Mouse (Mus musculus) neural tube, embryonic 15.5 days (tissue): ENCODE data around the gene Gm20388. TPM values are rescaled to one million over a fixed set of nuclear protein-coding genes. Genes with fewer than 3 reads are reported as not detected.

ENCODE experiments used
- ATAC-seq: fragments of 200-750 bp; cut with Nextera tagmentation; 2 replicates; pipeline ENCODE4 v1.8.0; 2017; ENCODE audit warnings: mild to moderate bottlenecking, moderate TSS enrichment, moderate library complexity; ENCODE audit not compliant: low FRiP score
- H3K27ac ChIP-seq: fragments of 300-500 bp; sonication (generic); replicated peaks from 2 replicates; pipeline ENCODE4 v1.5.1; 2015; ENCODE audit warnings: mild to moderate bottlenecking, inconsistent platforms
- H3K27me3 ChIP-seq: fragments of 300-500 bp; sonication (generic); replicated peaks from 2 replicates; pipeline ENCODE4 v1.6.1; 2015; ENCODE audit warnings: inconsistent platforms
- H3K36me3 ChIP-seq: fragments of 300-500 bp; sonication (generic); 2 replicates; pipeline ENCODE4 v1.6.1; 2015; ENCODE audit warnings: inconsistent platforms
- H3K4me1 ChIP-seq: fragments of 300-500 bp; sonication (generic); 2 replicates; pipeline ENCODE4 v1.6.1; 2015; ENCODE audit warnings: inconsistent platforms
- H3K4me2 ChIP-seq: fragments of 300-500 bp; sonication (generic); 2 replicates; pipeline ENCODE4 v1.6.1; 2015; ENCODE audit warnings: inconsistent platforms, mild to moderate bottlenecking, moderate library complexity
- H3K4me3 ChIP-seq: fragments of 300-500 bp; sonication (generic); replicated peaks from 2 replicates; pipeline ENCODE4 v1.5.1; 2015; ENCODE audit warnings: mild to moderate bottlenecking, inconsistent platforms
- H3K9ac ChIP-seq: fragments of 300-500 bp; sonication (generic); replicated peaks from 2 replicates; pipeline ENCODE4 v1.6.1; 2015; ENCODE audit warnings: mild to moderate bottlenecking, inconsistent platforms
- H3K9me3 ChIP-seq: fragments of 300-500 bp; sonication (generic); replicated peaks from 2 replicates; pipeline ENCODE4 v1.6.1; 2016; ENCODE audit warnings: inconsistent platforms
- WGBS: fragments of 180-500 bp; shearing (Covaris S2); methylation state at CpG from one replicate; pipeline ENCODE4 v1.1.7; 2015; ENCODE audit warnings: mixed read lengths; 5-methylcytosine and 5-hydroxymethylcytosine counted together
- polyA plus RNA-seq: library from polyadenylated mRNA; unstranded; fragments of >200 nt; fragmentation: Nextera tagmentation; extraction: Ambion mirVana; gene quantifications from 2 replicates; pipeline ENCODE4 v1.2.1, GENCODE M21; 2015

The Gm20388 gene
- polyA plus RNA-seq, 1 experiment from 2014 or later: not detected

DNA sequence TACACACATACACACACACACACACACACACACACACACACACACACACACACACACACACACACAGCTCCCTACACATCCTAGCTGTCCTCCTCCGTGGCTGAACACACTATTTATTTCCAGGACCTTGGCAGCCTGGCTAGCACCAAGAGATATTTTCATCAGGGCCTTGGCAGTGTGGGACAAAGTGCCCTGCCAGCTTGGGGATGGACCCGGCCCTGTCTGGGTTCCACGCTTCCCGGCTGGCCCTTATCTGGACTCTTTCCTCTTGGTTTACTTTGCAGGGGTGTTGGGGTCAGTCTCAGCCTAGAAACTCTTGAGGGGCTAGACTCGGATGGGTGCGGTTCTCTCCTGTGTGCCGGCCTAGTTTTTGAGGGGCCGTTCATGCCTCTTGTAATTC, 89.8 kb downstream of the Gm20388 start:
- H3K27me3 ChIP-seq: no peaks in the 10 kb centered on the region
- H3K4me1 ChIP-seq: peaks cover 12% of the 10 kb centered on the region; the same call in 1 of the 2 replicates
- no peak overlapping the region for H3K4me2 ChIP-seq
- H3K36me3 ChIP-seq: no peaks in the 10 kb centered on the region
- no peak for ATAC-seq
- H3K4me3 ChIP-seq: no peak overlapping the region
- H3K9ac ChIP-seq: no peak overlapping the region
- no peaks in the 10 kb centered on the region for H3K9me3 ChIP-seq
- no peak overlapping the region for H3K27ac ChIP-seq
- 74% methylated on average over 8 of the region's 8 CpGs for WGBS

DNA sequence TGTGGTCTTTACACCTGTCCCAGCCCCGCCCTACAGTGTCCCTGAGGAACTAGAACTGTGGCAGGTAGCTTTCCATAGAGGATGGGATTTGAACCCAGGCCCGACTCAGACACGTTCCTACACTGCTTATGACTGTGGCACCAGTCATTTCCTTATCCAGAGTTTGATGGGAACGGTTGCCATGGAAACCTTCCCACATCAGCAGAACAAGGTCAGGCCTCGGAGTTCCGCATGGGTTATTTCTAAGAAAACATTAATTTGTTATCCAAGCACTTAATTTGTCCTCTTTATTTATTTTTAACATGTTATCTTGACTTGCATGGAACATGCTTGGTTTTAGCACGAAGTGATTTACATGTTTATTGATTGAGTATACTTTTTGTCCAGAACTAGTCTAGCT, 91.1 kb downstream of the Gm20388 start:
- no peak overlapping the region for H3K4me2 ChIP-seq
- H3K27ac ChIP-seq: no peak overlapping the region
- WGBS: 60% methylated on average over 7 of the region's 7 CpGs
- no peaks in the 10 kb centered on the region for H3K36me3 ChIP-seq
- ATAC-seq: no peak
- H3K27me3 ChIP-seq: no peaks in the 10 kb centered on the region
- no peak overlapping the region for H3K4me3 ChIP-seq
- H3K4me1 ChIP-seq: peaks cover 14% of the 10 kb centered on the region; the same call in 1 of the 2 replicates
- no peaks in the 10 kb centered on the region for H3K9me3 ChIP-seq
- H3K9ac ChIP-seq: no peak overlapping the region

DNA sequence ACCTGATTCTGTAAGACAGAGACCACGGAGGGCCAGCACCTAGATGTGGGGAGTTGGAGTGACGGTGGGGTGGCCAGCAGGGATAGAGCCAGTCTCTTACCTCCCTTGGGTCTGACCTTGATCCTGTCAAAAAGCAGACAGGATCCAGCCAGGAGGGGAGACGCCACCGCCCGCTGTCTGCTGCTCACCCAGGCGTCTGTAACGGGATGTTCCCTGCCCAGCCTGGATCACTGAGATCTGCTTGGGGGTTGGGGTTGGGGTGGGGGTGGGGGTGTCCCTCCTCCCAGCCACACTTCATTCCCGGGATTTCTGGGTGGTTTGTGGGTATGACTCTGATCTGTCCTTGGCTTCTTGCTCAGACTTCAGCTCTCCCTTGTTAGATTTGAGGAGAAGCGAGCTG, 91.7 kb downstream of the Gm20388 start:
- H3K4me2 ChIP-seq: no peak overlapping the region
- peaks cover 17% of the 10 kb centered on the region; the same call in 1 of the 2 replicates for H3K4me1 ChIP-seq
- no peaks in the 10 kb centered on the region for H3K9me3 ChIP-seq
- H3K4me3 ChIP-seq: no peak overlapping the region
- no peak overlapping the region for H3K9ac ChIP-seq
- no peak for ATAC-seq
- no peaks in the 10 kb centered on the region for H3K36me3 ChIP-seq
- no peaks in the 10 kb centered on the region for H3K27me3 ChIP-seq
- H3K27ac ChIP-seq: no peak overlapping the region
- WGBS: 71% methylated on average over 9 of the region's 9 CpGs

DNA sequence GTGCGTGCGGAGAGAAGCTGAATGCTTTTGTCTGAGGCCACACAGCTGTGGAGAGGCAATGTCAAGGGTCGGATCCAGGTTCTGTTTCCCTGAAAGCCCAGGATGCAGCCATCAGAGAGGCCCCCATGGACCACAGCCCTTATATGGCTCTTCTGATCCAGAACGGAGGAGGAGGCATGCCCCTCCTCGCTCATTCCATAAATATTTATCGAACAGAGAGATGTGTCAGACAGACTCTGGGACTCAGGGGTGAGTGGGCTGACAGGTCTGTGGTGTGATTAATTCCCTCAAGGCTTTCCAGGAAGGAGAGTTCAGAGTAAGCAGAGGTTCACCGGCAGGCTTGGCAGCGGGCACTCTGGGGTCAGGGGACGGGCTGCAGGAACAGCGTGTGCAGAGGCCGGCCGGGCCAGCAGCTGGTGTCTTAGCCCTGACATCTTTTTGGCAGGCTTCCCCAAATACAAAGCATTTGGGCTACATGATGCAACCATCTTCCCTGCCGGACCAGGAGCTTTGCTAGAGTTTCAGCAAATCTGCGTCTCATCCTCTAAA, 93.6 kb downstream of the Gm20388 start:
- Histone ChIP-seq H3K9ac (no peak overlapping the region), H3K27me3 (no peaks in the 10 kb centered on the region), H3K4me2 (no peak overlapping the region), H3K4me1 (peaks cover 17% of the 10 kb centered on the region; the same call in 1 of the 2 replicates), H3K27ac (no peak overlapping the region), H3K4me3 (no peak overlapping the region), H3K36me3 (no peaks in the 10 kb centered on the region), H3K9me3 (no peaks in the 10 kb centered on the region)
- ATAC-seq: no peak
- 41% methylated on average over 14 of the region's 14 CpGs for WGBS

DNA sequence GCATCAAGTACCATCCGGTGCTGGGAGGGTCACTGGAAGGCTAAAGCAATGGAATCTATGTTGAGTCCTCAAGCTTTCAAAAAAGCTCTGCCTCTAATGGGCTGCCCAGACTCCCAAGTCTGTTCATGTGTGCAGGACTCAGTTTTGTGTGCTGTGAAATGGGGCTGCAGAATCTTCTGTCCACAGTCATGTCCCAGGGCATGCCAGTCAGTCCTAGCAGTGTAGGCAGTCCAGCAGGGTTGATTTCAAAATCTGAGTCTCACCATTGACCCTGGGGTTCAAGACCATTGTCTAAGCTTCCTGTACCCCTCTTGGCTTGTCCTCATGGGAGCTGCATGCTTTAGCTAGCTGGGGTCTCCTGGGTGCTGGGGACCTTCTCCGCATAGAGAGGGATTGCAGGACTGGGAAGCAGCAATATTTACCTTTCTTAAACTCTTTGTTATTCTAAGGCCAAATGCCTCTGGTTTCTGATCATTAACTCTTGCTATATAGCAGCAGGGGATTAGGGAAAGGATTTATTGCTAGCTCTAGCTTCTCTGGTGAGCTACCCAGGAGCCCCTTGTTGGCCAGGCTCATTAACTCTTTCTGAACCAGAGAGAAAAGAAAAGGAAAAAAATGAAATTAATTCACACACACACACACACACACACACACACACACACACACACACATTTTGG, 94.2 kb downstream of the Gm20388 start:
- Histone ChIP-seq H3K4me3 (no peak overlapping the region), H3K27me3 (no peaks in the 10 kb centered on the region), H3K4me2 (no peak overlapping the region), H3K9ac (no peak overlapping the region), H3K36me3 (no peaks in the 10 kb centered on the region), H3K9me3 (no peaks in the 10 kb centered on the region), H3K27ac (no peak overlapping the region), H3K4me1 (peaks cover 17% of the 10 kb centered on the region; the same call in 1 of the 2 replicates)
- ATAC-seq: no peak
- WGBS: 40% methylated on average over 2 of the region's 2 CpGs

DNA sequence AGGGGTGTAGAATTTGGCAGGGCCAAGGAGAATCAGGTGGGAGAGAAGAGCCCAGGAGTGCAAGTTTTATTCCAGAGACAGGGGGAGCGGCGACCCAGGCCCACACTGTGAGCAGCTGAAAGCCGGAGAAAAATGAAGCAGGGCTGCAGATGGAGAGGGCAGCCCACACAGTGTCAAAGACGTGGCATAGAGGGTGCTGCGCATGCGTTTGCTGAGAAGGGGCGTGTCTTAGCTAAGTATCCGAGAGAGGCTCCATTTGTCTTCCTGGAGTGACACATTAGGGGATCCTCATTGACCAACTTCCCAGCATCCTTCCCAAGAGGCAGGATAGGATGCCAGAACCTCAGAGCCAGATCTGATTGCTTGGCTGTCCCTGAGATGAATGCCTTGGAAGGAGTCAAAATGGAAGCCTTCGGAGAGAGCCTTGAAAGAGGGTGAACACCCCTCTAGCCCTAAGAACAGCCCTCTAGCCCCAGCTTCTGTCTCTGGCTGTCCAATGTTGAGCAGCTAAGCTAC, 96.1 kb downstream of the Gm20388 start:
- no peak overlapping the region for H3K9ac ChIP-seq

DNA sequence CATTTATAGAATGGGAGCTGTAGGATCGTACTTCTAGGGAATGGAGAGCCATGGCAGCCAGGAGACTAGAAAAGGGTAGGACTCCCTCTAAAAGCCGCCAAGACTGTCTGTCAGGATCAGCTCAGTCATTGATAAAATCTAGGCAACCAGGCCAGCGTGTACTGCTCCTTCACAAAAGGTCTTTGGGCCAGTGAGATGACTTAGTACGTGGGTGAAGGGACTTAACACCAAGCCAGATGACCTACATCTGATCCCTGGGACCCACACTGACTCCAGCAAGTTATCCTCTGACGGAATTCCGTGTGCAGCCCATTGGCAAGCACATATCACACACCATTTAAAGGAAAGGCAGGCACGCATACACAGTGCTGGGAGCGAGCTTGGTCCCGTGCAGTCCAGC, 96.5 kb downstream of the Gm20388 start:
- H3K36me3 ChIP-seq: no peaks in the 10 kb centered on the region
- H3K4me2 ChIP-seq: no peak overlapping the region
- ATAC-seq: no peak
- no peaks in the 10 kb centered on the region for H3K9me3 ChIP-seq
- H3K9ac ChIP-seq: no peak overlapping the region
- no peak overlapping the region for H3K4me3 ChIP-seq
- H3K27ac ChIP-seq: no peak overlapping the region
- peaks cover 17% of the 10 kb centered on the region; the same call in 1 of the 2 replicates for H3K4me1 ChIP-seq
- no peaks in the 10 kb centered on the region for H3K27me3 ChIP-seq
- 80% methylated on average over 9 of the region's 9 CpGs for WGBS

More for the DNA sequence above, 96.1 kb downstream of the Gm20388 start:
- Histone ChIP-seq H3K36me3 (no peaks in the 10 kb centered on the region), H3K27ac (no peak overlapping the region), H3K4me2 (no peak overlapping the region), H3K27me3 (no peaks in the 10 kb centered on the region), H3K9me3 (no peaks in the 10 kb centered on the region), H3K4me3 (no peak overlapping the region), H3K4me1 (peaks cover 17% of the 10 kb centered on the region; the same call in 1 of the 2 replicates)
- ATAC-seq: no peak
- 30% methylated on average over 9 of the region's 9 CpGs for WGBS

DNA sequence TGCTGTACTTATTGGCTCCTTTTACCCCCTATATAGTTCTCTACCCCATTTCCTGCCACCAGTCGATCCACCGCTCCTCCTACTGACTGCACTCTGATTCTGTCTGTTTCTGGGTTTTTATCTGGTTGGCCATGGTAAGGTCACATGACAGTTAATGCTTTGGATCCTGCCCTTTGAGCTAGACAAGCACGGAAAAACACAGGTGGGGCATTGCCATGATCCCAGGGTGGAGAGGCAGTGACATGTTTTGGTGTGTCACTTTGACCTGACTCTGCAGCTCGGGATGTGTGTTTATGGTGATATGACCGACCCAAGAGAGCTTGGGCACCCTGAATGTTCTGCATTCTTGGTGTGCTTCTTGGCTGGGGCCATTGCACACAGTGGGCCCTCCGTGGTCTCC, 98.6 kb downstream of the Gm20388 start:
- Histone ChIP-seq H3K27me3 (no peaks in the 10 kb centered on the region), H3K4me2 (no peak overlapping the region), H3K36me3 (no peaks in the 10 kb centered on the region), H3K4me1 (peaks cover 15% of the 10 kb centered on the region), H3K9ac (no peak overlapping the region), H3K9me3 (no peaks in the 10 kb centered on the region), H3K4me3 (no peak overlapping the region), H3K27ac (no peak overlapping the region)
- ATAC-seq: no peak
- 77% methylated on average over 6 of the region's 6 CpGs for WGBS

DNA sequence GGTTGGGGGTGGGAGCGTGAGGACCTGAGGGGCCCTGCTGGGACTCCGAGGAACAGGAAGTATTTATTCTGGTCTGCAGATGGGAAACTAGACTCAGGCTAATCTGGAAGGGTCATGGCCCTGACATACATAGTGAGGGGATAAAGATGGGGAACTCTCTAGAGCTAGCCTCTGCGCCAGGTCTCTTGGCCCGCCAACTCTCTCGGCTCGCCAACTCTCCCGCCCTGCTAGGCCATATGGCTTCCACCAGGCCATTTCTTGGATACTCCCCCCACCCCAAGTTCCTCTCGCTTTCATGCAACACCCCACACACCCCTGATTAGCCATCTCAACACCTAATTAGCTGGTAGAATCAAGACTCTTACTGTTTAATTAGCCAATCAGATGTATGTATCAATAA, 101.8 kb downstream of the Gm20388 start:
- Histone ChIP-seq H3K27ac (no peak overlapping the region), H3K27me3 (no peaks in the 10 kb centered on the region), H3K9ac (no peak overlapping the region), H3K36me3 (no peaks in the 10 kb centered on the region), H3K9me3 (no peaks in the 10 kb centered on the region), H3K4me2 (no peak overlapping the region), H3K4me3 (no peak overlapping the region), H3K4me1 (peaks cover 3% of the 10 kb centered on the region)
- WGBS: 94% methylated on average over 8 of the region's 8 CpGs
- no peak for ATAC-seq

DNA sequence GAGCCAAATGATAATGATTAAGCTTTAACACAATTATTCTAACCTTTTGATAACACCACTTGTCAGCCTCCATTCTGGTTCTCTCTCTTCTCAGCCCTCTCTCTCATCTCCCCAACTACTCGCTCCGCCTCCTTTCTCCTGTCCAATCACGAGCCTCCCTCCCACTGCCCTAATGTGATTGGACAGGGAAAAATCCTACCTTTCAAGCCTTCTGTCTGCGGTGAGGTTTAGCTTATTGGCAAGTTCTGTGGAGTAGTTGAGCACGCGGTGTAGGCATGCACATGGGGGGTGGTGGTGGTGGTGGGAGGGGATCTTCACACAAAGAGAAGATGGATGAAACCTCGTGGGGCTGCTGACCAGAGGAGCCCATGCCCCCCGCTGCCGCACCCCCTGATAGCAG, 102.3 kb downstream of the Gm20388 start:
- Histone ChIP-seq H3K4me1 (peaks cover 3% of the 10 kb centered on the region), H3K9ac (no peak overlapping the region), H3K27me3 (no peaks in the 10 kb centered on the region), H3K4me3 (no peak overlapping the region), H3K36me3 (no peaks in the 10 kb centered on the region), H3K4me2 (no peak overlapping the region), H3K27ac (no peak overlapping the region), H3K9me3 (no peaks in the 10 kb centered on the region)
- 30% methylated on average over 9 of the region's 9 CpGs for WGBS
- no peak for ATAC-seq

DNA sequence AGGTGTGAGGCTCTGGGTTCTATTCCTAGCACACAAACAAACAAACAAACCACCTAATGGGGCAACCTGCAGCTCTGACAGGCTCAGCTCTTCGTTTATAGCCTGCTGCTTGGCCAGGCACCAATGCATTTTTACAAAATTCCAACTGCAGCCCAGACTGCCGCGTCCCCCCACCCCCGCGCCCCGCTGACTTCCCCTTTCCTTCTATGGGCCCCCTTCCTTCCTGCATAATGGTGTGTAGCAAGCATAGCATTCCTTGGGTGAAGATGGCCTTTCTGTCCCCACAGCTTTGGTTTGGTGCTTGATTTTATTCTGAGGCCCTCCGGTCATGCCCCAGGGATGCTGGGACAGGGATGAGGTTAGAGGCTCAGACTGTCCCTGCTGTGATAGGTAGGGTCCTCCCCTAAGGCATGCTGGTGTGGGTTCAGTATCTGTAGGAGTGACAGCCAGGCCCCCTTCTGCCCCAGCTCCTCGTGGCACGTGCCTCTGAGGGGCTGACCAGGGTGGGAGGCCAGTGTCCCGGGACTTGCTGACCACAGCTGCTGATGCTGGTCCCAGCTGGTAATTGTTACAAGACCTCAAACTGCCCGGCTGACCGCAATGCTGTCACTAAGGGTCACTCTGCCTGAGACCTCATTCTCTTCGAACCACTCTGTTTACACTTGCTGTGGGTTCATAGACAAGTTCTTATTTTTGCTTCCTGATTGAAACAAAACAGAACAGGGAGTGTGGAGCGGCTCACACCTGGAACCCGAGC, 103.8 kb downstream of the Gm20388 start:
- no peaks in the 10 kb centered on the region for H3K36me3 ChIP-seq
- H3K9ac ChIP-seq: no peak overlapping the region
- H3K27me3 ChIP-seq: no peaks in the 10 kb centered on the region
- peaks cover 3% of the 10 kb centered on the region for H3K4me1 ChIP-seq
- no peak overlapping the region for H3K27ac ChIP-seq
- H3K9me3 ChIP-seq: no peaks in the 10 kb centered on the region
- WGBS: 75% methylated on average over 15 of the region's 15 CpGs
- no peak for ATAC-seq
- no peak overlapping the region for H3K4me3 ChIP-seq
- H3K4me2 ChIP-seq: no peak overlapping the region

DNA sequence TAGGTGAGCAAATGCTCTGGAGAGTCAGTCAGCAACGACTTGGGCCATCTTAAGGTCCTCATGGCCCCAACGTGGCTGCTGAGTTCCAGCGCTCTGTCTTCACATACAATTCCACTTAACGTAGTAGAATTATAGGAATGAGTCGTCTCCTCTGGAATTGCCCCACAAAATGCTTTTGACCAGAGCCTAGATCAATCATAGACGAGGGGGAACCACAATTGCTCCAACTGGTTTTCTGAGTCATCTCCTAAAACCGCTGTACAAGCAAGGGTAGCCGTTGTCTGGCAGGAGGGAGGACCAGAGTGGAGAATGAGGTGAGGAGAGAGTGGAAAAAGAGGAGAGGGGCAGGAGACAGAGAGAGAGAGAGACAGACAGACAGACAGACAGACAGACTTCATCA, 105.3 kb downstream of the Gm20388 start:
- Histone ChIP-seq H3K9me3 (no peaks in the 10 kb centered on the region), H3K4me3 (no peak overlapping the region), H3K27me3 (no peaks in the 10 kb centered on the region), H3K36me3 (no peaks in the 10 kb centered on the region), H3K9ac (no peak overlapping the region), H3K4me2 (no peak overlapping the region), H3K4me1 (peaks cover 3% of the 10 kb centered on the region), H3K27ac (no peak overlapping the region)
- 92% methylated on average over 8 of the region's 8 CpGs for WGBS
- ATAC-seq: no peak
